12 mouse cellular contexts compared by ENCODE assay signal in genomic region chr2:151894209-151894980, GRCm38 (mm10). TPM values are rescaled to one million over a fixed set of nuclear protein-coding genes. Genes with fewer than 3 reads are reported as not detected.
A peak's percentile ranks its signal among the peaks of the same experiment; 100 is the strongest.
DNase-seq lines count a peak whose midpoint lies in the region; ATAC-seq and TF ChIP-seq lines count a peak whose summit lies in the region.
"Had no signal": no experiment of that assay in that cellular context is flagged by ENCODE, and none has a peak within 500 bp of the region (broad histone marks: within the 10 kb centered on the region; RNA-seq: fewer than 3 reads in every experiment).

No protein-coding gene starts in this region.

- intact Hi-C loops in heart, postnatal 14 days (cut with DNase I) = no loop called here

- H3K9me3 ChIP-seq in limb, embryonic 11.5 days (ENCODE audit: control insufficient read depth, low read length) = no peaks in the 10 kb centered on the region
- H3K9me3 ChIP-seq: stomach, embryonic 15.5 days had no signal

- DNase-seq in frontal cortex, postnatal 14 days (ENCODE audit: low spot score in 2 of 2) = no peak
- DNase-seq in brain, embryonic 14.5 days (ENCODE audit: low read depth) = peak; percentile 69
- peak; percentile 73 for DNase-seq in kidney, adult 11 months
- DNase-seq in limb, embryonic 11.5 days (ENCODE audit: low spot score) = peak; percentile 50
- no peak for DNase-seq in heart, postnatal 14 days
- DNase-seq in c-Kit-positive CD71-positive TER-119-positive erythroid progenitor cells, embryonic 14.5 days (ENCODE audit: low spot score) = no peak
- DNase-seq in yolk sac, embryonic 10.5 days (ENCODE audit: low spot score) = no peak
- DNase-seq: cerebellum, postnatal 36 days; gastrocnemius, postnatal 14 days had no signal

- 40% methylated on average over 8 of the region's 8 CpGs for WGBS in limb, embryonic 11.5 days

- H3K4me1 ChIP-seq in limb, embryonic 11.5 days (ENCODE audit: control insufficient read depth, insufficient read depth, low read length) = peaks cover 12% of the 10 kb centered on the region; the same call in 1 of the 2 replicates
- H3K4me1 ChIP-seq: stomach, embryonic 15.5 days had no signal

- H3K4me2 ChIP-seq in limb, embryonic 11.5 days (ENCODE audit: low read depth, severe bottlenecking) = no peak overlapping the region
- H3K4me2 ChIP-seq: stomach, embryonic 15.5 days had no signal

- H3K27me3 ChIP-seq in limb, embryonic 11.5 days (ENCODE audit: control insufficient read depth, insufficient read depth, low read length) = no peaks in the 10 kb centered on the region
- H3K27me3 ChIP-seq: stomach, embryonic 15.5 days had no signal

- no peak overlapping the region for H3K27ac ChIP-seq in limb, embryonic 11.5 days (replicated peaks; ENCODE audit: low read depth, low read length)
- H3K27ac ChIP-seq: stomach, embryonic 15.5 days had no signal

- peak; percentile 57; the same call in 1 of the 2 replicates for ATAC-seq in frontal cortex, adult (ENCODE audit: low TSS enrichment)
- ATAC-seq in limb, embryonic 11.5 days (ENCODE audit: insufficient number of reproducible peaks, low FRiP score, low TSS enrichment, low read depth) = peak; percentile 60; the same call in 1 of the 2 replicates

- no peaks in the 10 kb centered on the region for H3K36me3 ChIP-seq in limb, embryonic 11.5 days (ENCODE audit: control insufficient read depth, insufficient read depth, low read length)
- H3K36me3 ChIP-seq: stomach, embryonic 15.5 days had no signal

- H3K9ac ChIP-seq in limb, embryonic 11.5 days (ENCODE audit: low read length) = no peak overlapping the region
- H3K9ac ChIP-seq: stomach, embryonic 15.5 days had no signal

- TF ChIP-seq POLR2A in brain, embryonic 14.5 days (IDR thresholded peaks at IDR 0.05; ENCODE audit: borderline replicate concordance, extremely low read depth, insufficient read depth, insufficient read length, poor library complexity, severe bottlenecking) = no peak

- no peak for TF ChIP-seq CTCF in brain, embryonic 14.5 days (IDR thresholded peaks at IDR 0.05; ENCODE audit: borderline replicate concordance, extremely low read depth, insufficient read depth, insufficient read length)

- H3K4me3 ChIP-seq in limb, embryonic 11.5 days (ENCODE audit: low read depth, low read length) = no peak overlapping the region
- H3K4me3 ChIP-seq: stomach, embryonic 15.5 days had no signal

RNA-seq across cellular contexts. Expression of gene Angpt4, which starts 16.6 kb away (rescaled TPM):
- 0.06 and 0.12 TPM in 2 replicates for polyA plus RNA-seq in brain, embryonic 14.5 days (2012; rRNA removed)
- 0.23 TPM in 1 of 2 replicates, not detected in the other for polyA plus RNA-seq in limb, embryonic 11.5 days (2014; fragmentation: Nextera tagmentation; extraction: Ambion mirVana)
- under 1 TPM in 1 of 2 experiments, not detected in 1; 0.10 TPM for total RNA-seq in heart, postnatal 14 days (2021)
- total RNA-seq: layer of hippocampus, adult 18-20 months had no signal

RNA-seq across cellular contexts. Expression of gene Rspo4, which starts 51.7 kb away (rescaled TPM):
- polyA plus RNA-seq in brain, embryonic 14.5 days (2012; rRNA removed) = 0.15 and 0.22 TPM in 2 replicates
- 5.2 and 5.8 TPM in 2 replicates for polyA plus RNA-seq in limb, embryonic 11.5 days (2014; fragmentation: Nextera tagmentation; extraction: Ambion mirVana)
- not detected for total RNA-seq in heart, postnatal 14 days (2021)
- total RNA-seq: gastrocnemius, postnatal 14 days; layer of hippocampus, adult 18-20 months had no signal

Comparison
In these comparisons a context has a peak if more than half of its experiments do, and no peak if none do; other contexts are left out.
1. DNase-seq: peak in brain, embryonic 14.5 days (single experiment), kidney, adult 11 months (single experiment) and limb, embryonic 11.5 days (single experiment); none in frontal cortex, postnatal 14 days (0 of 2), heart, postnatal 14 days (0 of 2), c-Kit-positive CD71-positive TER-119-positive erythroid progenitor cells, embryonic 14.5 days (single experiment) and yolk sac, embryonic 10.5 days (single experiment).